Mouse (Mus musculus) cortical plate, adult 2 months (tissue): ENCODE results near the gene Fam193a.

Experiments
- CTCF ChIP-seq: fragments of 200-500 bp; IDR thresholded peaks from 2 replicates; pipeline ENCODE4 v1.5.1; 2011; ENCODE audit warnings: mild to moderate bottlenecking, control low read depth, low read length; ENCODE audit not compliant: insufficient read depth; ENCODE audit errors: extremely low read depth
- POLR2A ChIP-seq: fragments of 200-500 bp; IDR thresholded peaks from 2 replicates; pipeline ENCODE4 v1.6.1; 2011; ENCODE audit warnings: mild to moderate bottlenecking, low read length, control low read depth; ENCODE audit not compliant: insufficient read depth; ENCODE audit errors: extremely low read depth

- TF ChIP-seq CTCF (no peak), POLR2A (no peak)
Observed at GRCm38 (mm10) chr5:34461841-34462240, 92.1 kb downstream of the Fam193a start.
